Mouse (Mus musculus) ovary, postnatal 14 days (tissue): Measurements from ENCODE around the gene Tnrc6b.
A peak's percentile ranks its signal among the peaks of the same experiment; 100 is the strongest.
"Not testable (repeated sequence)": the region's sequence is repeated elsewhere in the genome, so short reads cannot be mapped to it uniquely, and the experiment has no call there.

ENCODE experiments used
- DNase-seq: peaks from one replicate; pipeline ENCODE4 v3.0.0; 2022; ENCODE audit warnings: low spot score

The Tnrc6b gene

DNA sequence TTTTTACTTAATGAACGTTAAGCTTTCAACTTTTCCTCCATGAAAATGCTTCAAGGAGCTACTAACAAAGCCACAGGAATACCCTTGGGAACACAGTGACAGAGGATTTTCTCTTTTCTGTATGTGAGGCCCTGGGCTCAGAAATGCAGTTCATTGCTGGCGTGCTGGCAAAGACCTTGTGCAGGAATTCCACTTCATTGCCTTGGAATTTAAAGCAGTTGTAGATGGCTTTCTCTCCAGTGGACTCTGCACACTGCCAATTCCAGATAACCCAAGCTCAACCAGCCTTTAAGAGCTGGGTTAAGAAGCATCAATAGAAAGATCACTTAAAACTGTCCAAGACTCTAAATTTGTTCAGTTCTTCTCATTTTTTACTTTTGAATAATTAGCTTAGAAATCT lies 204.7 kb downstream of the Tnrc6b start:
- DNase-seq, result no peak

DNA sequence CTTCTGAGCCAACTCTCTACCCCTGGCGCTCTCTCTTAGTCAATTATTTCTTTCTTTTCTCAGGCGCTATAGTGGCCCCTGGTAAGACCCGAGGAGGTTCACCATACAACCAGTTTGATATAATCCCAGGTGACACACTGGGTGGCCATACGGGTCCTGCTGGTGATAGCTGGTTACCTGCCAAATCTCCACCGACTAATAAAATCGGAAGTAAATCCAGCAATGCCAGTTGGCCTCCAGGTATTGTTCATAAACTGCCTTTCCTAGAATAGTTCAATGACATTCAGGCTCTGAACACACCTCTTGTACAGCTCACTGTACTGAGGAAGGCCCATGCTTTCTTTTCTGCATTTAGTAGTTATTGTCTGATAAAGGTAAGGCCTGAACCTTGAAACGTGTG lies 205.5 kb downstream of the Tnrc6b start:
- DNase-seq, result no peak

DNA sequence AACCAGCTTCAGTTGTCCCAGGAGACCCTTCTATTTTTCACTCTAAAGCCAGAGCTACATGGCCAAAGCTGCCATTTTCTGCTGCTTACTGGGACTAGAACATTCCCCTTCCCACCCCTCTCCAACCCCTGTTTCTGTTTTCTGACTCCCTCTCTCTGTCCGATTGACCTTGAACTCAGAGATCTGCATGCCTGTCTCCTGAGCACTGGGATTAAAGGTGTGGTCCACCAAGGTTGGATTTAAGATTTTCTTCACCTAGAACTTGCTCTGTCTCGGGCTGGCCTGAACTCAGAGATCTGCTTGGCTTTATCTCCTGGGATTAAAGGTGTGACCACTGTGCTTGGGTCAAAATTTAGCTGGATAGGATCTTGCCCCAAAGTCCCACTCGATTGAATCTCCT lies 209.2 kb downstream of the Tnrc6b start:
- no peak for DNase-seq

DNA sequence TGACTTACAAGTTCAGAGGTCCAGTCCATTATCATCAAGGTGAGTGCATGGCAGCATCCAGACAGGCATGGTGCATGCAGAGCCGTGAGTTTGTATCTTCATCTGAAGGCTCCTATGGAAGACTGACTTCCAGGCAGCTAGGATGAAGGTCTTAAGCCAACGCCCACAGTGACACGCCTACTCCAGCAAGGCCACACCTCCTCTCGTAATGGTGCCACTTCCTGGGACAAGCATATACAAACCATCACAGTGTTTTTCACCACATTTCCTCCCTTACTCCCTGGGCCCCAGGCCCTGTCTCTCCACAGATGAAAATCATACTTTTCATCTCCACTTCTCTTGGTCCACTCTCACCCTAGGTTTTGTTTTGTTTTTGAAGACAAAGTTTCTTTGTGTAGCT lies 210.7 kb downstream of the Tnrc6b start:
- DNase-seq, result no peak

DNA sequence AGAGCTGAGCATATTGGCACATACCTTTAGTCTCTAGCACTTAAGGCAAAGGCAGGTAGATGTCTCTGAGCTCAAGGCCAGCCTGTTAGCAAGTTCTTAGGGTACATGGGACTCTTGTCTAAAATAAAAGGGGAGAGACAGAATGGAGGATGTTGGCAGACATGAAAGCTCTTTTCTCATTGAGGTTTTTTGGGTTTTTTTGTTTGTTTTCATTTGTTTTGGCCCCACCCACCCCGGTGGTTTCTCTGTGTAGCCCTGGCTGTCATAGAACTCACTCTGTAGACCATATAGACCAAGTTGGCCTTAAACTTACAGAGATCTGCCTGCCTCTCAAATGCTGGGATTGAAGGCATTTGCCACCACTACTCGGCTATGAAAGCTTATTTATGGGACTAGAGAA lies 213.1 kb downstream of the Tnrc6b start:
- DNase-seq, result no peak

DNA sequence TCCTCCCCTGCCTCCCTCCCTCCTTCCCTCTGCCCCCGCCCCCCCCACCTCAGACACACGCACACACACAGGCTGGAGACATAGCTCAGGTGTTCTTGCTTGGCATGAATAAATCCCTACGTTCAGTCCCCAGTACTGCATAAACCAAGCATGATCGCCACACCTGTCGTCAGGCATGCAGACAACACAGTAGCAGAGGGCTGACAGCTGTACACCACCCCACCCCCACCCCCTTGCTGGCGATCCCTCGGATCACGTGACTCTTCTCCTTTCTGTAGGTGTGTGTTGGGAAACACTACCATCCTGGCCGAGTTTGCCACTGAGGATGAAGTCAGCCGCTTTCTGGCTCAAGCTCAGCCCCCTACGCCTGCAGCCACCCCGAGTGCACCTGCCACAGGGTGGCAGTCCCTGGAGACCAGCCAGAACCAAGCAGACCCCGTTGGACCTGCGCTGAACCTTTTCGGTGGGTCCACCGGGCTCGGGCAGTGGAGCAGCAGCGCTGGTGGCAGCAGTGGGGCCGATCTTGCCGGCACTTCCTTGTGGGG lies 217.8 kb downstream of the Tnrc6b start:
- DNase-seq, result no peak

DNA sequence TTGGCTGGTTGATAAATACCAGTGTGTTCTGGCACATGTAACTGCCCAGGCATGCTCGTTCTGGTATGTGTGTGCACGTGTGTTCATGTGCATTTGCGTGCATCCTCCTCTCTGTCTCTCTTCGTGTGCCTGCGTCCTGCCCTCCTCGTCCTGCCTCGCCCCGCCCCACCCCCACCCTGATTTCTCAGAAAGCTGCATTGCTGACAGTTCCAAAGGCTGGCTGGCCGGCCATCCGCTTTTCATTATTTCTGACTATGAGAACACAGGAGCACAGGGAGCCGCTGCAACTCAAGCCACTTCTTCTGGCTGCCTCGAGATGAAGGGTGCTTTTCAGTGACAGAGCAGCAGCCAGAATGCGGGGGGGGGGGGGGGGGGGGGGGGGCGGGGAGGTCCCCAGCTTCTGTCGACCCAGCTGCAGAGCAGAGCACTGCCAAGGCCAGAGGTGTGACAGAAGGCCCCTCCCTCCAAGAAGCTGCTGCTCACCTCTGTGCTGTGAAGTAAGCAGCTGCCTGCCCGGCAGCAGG lies 219.0 kb downstream of the Tnrc6b start:
- no peak for DNase-seq

DNA sequence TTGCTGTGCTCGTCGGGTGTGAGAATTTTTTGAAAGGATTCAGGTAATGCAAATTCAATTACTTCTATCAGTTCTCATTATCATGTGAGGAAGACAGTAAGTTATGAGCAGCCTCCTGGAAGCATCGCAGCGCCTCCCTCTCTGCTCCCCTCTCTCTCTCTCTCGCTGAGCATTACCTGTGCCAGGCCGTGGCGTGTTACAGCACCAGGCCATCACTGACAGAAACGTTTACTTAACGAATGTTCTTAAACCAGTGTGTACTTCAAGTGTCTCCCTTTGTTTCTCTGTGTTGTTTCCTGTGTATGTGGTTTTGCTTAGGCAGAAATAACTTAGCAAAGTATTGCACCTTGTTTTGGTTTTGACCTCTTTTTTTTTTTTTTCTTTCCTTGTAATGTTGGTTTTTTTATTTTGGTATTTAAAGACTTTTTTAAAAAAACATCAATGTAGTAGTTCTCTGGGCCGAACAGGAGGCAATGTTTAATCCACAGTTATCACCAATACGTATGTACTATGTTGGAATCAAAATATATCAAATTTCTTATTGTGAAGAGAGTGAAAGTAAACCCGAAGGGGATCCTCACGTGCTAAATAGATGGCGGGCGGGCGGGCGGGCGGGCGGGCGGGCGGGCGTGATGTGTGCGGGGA lies 219.7 kb downstream of the Tnrc6b start:
- DNase-seq, result not testable (repeated sequence)

DNA sequence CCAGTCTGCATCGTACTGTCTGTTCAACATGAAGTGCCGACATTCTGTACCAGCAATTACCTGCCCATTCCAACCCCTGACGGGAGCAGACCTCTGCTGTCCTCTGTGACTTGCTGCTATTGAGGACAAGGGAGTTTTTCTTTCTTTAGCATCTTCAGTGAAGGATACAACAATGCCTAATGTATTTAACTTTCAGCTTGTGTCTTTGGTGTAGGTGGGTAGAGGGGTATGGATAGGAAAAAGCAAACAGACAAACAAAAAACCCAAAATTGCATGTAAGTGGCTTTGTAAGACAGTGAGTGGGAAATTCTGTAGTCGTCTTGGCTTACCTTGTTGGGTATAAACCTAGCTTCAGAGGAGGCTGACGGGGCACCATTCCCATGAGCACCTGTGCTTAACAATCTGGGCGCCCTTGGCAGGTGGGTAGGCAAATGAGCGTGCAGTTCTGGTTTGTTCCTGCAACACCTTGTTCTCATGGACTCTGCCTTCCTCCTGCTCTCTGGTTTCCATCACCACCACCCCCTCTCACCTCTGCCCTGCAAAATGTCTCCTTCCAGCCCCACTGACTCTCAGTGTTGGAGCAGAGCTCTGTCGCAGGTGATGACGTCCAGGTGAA lies 220.3 kb downstream of the Tnrc6b start:
- DNase-seq, result no peak

DNA sequence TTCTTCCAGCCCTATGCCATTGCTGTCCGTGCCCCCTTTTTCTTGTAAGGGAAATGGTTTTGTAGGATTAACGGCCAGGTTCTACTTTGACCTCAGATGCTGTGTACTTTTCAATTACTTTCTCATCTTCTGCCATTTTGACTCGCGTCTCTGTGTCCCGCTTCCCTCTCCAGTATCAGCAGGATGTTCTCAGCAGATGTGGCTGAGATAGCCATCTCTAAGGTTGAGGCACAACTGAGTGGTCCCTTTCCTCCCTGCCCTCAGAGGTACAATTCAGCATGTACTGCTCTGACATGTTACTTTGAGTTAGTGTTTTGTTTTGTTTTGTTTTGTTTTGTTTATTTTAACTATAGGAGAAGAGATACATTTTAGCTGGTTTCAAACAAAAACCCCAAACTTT lies 223.7 kb downstream of the Tnrc6b start:
- DNase-seq, result no peak

DNA sequence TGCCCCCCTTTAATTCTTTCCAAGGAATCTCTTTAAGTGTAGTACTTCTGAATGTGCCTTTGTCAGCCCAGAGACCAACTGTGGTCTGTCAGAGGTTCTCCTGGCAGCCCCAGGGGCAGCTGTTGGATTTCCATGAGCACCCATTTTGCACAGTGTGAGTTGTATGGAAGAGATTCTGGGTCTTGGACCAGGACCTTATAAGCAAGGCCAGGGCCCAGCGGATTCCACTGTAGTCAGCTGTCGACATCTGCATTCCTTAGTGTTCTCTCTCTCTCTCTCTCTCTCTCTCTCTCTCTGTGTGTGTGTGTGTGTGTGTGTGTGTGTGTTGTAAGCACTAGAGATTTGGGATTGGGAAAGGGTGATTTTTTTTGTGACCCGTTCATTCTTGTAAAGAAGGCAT lies 225.6 kb downstream of the Tnrc6b start:
- no peak for DNase-seq

DNA sequence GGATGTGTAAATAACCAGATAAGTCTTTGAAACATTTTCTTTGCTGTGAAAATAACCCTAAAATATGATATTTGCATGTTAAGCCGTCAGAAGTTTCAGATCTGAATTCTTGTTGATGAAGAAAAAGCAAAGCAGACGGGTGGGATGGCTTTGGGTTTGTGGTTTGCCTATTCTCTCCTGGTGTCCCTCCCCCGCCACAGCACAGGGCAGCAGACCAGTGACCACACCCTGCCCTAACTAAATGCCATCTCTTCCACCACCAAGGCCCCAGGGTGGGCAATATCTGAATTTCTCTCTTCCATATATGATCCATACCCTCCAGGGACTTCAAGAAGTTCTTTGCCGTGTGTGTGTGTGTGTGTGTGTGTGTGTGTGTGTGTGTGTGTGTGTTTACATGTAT lies 227.5 kb downstream of the Tnrc6b start:
- DNase-seq, result no peak

DNA sequence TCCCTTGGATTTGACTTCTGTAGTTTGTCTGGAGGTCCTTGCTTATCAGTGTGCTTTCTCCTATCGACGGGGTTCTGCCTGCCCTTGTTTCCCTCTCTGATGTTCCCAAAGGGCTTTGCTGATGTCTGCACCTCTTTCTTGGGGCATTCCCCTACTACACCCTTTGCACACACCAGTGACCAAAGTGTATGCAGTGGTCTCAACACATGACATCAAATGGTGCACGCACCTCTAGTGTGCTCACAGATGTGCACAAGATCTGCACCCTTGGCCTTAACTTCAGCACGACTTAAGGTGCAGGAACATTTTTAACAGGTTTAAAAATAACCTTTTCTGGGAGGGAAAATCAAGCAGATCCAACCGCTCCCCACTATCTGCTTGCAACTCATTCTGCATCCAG lies 228.3 kb downstream of the Tnrc6b start:
- DNase-seq, result no peak

DNA sequence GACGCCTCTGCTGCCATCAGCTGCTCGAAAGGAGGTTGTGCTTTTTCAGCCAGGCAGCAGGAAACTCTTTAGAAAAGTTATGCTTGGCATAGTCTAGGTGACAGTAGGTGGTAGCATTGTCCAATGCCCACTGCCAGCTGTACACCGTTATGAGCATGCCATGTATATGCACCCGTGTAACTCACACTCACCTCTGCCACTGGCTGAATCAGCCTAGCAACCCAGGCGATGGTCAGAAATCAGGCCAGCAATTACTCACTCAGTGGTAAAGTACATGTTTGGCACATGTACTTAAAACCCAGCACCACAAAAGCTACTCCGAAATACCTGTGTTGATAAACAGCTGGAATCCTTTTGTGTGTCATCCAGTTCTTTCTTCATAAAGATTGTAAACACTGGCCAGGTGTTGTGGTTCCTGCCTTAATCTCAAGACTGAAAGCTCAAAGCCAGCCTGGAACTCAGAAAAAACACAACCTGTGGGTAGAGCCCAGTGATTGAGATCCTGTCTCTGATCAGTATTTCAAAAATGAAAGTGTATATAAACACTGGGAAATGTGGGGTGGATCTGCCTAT lies 230.4 kb downstream of the Tnrc6b start:
- no peak for DNase-seq

DNA sequence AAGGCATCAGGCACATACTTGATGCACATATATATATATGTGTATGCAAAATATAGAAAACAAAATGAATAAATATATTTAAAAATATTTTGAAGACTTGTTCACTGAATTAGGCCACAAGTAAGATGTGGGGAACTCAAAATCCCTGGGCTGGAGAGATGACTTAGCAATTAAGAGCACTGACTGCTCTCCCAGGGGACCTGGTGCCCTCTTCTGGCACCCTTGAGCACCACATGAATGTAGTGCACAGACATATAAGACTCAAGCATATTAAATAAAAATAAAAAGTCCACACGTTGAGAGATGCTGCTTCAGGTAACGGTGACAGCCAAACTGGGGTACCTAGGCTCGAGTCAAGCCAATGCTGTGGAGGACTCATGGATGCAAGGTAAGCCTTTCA lies 234.7 kb downstream of the Tnrc6b start:
- no peak for DNase-seq

DNA sequence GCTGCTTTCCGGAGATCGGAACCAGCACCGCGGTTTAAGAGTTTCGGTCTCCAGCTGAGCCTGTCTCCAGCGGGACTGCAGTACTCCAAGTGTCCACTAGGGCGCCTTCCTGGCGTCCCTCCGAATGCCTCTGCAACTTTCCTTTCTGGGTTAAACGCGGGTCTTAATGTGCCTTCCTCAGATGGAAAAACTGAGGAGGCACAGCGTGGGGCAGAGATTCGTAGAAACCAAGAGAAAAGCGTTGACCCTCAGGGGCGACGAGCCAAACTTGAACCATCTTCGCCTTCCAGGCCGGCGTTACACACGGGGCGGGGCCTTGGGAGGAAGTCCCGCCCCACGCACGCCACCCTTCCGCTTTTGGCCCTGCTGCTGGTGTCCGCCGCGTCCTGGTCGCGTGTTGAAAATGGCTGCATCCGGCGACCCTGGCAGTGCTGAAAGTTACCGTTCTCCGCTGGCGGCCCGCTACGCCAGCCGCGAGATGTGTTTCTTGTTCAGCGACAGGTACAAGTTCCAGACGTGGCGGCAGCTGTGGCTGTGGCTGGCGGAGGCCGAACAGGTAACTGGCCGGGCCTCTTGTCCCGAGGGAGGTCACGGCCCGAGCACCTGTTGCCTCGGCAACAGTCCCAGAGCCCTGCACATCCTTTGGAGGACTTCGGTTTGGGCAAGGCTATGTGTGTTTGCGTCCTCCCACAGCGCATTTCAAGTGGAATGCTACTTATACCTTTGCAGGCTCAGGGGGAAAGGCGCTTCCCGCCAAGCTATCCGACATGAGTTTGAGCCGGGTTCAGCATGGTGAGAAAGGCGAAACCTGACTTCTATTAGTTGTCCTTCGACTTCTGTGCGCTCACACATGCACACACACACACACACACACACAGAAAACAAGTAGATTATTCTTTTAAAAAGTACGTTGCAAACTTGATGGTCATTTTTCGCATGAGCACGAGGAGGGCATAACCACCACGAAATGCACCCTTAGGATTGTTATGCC lies 237.3 kb downstream of the Tnrc6b start, which contains the start of gene Adsl:
Gene Adsl, plus strand, starts transcription at position 346 of the 991 bp plus-strand sequence.
- DNase-seq, result peak; percentile 78

DNA sequence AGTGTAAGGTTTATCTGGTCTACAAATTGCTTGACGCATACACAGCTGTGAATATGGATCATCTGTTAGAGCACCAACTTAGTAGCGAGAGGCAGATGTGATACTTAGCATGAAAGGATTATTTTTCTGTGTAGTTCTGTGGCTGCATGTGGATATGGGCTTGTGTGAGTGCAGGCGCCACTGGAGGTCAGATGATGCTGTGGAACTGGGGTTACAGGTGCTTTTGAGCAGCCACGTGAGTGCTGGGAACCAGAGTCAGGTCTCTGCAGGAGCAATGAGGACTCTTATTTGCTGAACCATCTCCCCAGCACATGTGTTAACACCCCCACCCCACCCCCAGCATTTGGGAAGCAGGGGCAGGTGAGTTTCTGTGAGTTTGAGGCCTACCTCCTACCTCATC lies 238.3 kb downstream of the Tnrc6b start:
- no peak for DNase-seq

DNA sequence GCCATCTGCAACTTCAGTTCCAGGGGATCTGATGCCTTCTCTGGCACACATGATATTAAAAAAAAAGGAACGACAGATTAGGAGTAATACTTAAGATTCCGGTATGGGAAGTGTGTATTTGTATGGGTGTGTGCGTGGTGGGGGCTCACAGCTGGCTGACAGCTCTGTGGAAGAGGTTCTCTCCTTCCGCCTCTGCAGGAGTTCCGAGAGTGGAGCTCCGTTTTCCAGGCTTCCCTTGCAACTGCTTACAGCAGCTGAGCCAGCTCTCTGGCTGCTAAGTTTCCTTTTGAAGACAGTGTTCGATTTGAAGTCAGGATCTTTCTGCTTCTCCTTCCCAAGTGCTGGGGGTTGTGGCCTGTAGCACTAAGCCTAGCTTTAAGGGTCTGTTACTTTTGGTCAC lies 238.9 kb downstream of the Tnrc6b start:
- DNase-seq, result no peak

DNA sequence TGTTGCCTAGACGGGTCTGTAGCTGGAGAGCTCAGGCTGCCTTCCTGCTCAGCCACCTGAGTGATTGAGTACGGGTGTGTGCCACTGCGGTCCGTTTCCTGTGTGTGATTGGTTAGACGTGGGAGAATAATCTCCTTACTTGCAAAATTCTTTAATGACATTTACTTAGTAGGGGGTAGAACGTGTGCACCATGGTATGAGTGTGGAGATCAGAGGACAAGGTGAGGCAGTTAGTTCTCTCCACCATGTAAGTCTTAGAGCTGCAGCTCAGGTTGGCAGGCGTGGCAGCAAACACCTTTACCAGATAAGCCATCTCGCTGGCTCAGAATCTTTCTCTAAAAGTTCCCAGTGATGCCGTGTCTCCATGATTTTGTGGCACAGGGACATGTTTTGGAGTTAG lies 242.9 kb downstream of the Tnrc6b start:
- DNase-seq, result no peak

DNA sequence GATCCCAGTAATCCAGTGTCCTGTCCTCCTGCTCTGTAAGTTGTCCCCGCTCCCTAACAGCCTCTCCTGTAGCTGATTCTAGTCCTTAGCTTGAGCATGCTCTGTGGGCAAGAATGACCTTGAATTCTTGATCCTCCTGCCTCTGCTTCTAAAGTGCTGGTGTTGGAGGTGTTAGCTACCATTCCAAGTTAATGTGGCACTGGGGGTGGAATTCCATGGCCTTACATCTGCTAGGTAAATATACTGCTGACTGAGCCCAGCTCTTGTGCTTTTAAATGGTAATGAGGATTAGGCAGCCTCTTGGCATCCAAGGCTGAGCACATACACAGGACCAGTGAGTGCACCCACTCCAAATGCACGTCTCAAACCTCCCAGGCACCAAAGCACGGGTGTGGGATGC lies 243.7 kb downstream of the Tnrc6b start:
- no peak for DNase-seq

DNA sequence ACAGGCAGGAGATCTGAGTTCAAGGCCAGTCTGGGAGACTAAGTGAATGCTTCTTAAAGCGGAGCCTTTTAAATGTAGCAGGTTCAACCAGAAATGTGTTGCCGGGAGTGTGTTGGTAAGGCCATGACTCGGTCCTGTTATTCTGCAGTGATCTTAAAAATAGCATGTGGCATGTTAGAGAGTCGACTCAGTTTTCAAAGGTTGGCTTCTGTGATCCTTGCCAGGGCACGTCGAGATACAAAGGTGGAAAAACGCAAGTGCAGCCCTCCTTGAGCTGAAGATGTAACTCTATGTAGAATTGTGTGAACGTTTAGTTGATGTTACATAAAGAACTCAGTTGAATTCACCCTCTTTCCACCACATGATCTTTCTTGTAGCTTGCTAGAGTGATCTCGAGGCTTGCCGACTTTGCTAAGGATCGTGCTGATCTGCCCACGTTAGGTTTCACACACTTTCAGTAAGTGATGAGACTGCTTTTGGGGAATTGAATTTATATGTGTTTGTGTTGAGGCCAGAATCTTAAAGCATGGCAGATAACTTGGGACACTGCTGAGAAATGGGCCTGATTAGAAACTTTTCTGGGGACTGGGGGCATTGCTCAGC lies 244.8 kb downstream of the Tnrc6b start:
- no peak for DNase-seq

DNA sequence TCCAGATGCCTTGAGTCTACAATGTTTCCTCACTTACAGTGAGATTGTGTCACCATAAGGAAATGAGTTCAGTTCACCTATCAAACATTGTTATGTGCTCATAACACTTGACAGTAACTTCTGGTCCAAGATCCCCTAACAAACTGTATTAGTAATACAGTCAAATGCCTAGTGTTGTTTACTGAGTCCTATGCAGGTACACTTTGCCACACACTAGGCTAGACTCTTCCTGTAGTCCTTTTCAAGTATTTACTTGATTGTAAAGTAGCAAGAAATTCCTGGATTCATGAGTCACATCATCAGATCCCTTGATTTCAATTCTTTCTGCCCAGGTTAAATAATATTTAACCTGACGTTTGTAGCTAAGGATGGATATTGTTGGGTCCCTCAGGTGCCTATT lies 258.3 kb downstream of the Tnrc6b start:
- no peak for DNase-seq
